Comparison of ENCODE assay signal across 21 mouse cellular contexts in the genomic region with DNA sequence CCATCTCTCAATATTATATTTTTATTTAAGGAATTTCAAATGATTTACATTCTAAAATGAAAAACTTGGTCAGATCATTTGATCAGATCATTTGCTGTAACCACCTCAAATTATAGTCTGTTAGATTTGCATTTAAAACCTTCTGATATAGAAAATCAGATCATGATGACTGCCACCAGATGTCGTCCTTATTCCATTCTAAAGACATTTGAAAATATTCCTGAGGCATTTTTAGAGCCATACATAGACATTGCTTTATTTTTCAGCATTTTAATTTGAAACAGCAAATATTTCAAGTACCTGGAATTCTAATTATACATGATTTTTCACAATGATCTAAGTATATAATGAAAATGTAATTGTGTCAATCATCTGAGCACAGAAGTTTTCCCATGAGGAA. TPM values are rescaled to one million over a fixed set of nuclear protein-coding genes. Genes with fewer than 3 reads are reported as not detected.
DNase-seq lines count a peak whose midpoint lies in the region; ATAC-seq and TF ChIP-seq lines count a peak whose summit lies in the region.
"Had no signal": no experiment of that assay in that cellular context is flagged by ENCODE, and none has a peak within 500 bp of the region (broad histone marks: within the 10 kb centered on the region; RNA-seq: fewer than 3 reads in every experiment).

No protein-coding gene starts in this region.

- no peaks in the 10 kb centered on the region for H3K36me3 ChIP-seq in kidney, postnatal 0 days (ENCODE audit: insufficient read depth, low read length)
- no peaks in the 10 kb centered on the region for H3K36me3 ChIP-seq in stomach, postnatal 0 days (ENCODE audit: control insufficient read depth, insufficient read depth, low read length)
- H3K36me3 ChIP-seq: heart, embryonic 15.5 days; neural tube, embryonic 13.5 days; stomach, embryonic 15.5 days had no signal

- H3K9ac ChIP-seq in kidney, postnatal 0 days (ENCODE audit: low read depth, low read length): no peak overlapping the region
- H3K9ac ChIP-seq in stomach, postnatal 0 days (ENCODE audit: low read length): no peak overlapping the region
- H3K9ac ChIP-seq: heart, embryonic 15.5 days; neural tube, embryonic 13.5 days; stomach, embryonic 15.5 days had no signal

- no peak for ATAC-seq in CD4-positive, CD25-positive, alpha-beta regulatory T cell, adult 4 months
- no peak for ATAC-seq in kidney, postnatal 0 days (replicated peaks; ENCODE audit: low FRiP score, low read depth)
- ATAC-seq in stomach, postnatal 0 days (ENCODE audit: low FRiP score, low TSS enrichment): no peak
- ATAC-seq: activated CD4-positive, CD25-positive, alpha-beta regulatory T cell, adult 4 months; hindbrain, embryonic 16.5 days; midbrain, embryonic 16.5 days had no signal

- no peak overlapping the region for H3K27ac ChIP-seq in kidney, postnatal 0 days
- no peak overlapping the region for H3K27ac ChIP-seq in stomach, postnatal 0 days (replicated peaks)
- H3K27ac ChIP-seq: heart, embryonic 15.5 days; macrophage; neural tube, embryonic 13.5 days; stomach, embryonic 15.5 days had no signal

- H3K4me1 ChIP-seq in kidney, postnatal 0 days (replicated peaks; ENCODE audit: insufficient read depth, low read length): no peaks in the 10 kb centered on the region
- no peaks in the 10 kb centered on the region for H3K4me1 ChIP-seq in stomach, postnatal 0 days (replicated peaks; ENCODE audit: control insufficient read depth, insufficient read depth)
- H3K4me1 ChIP-seq: heart, embryonic 15.5 days; neural tube, embryonic 13.5 days; stomach, embryonic 15.5 days had no signal

- H3K4me2 ChIP-seq in kidney, postnatal 0 days (ENCODE audit: low read length): no peak overlapping the region
- H3K4me2 ChIP-seq in stomach, postnatal 0 days (replicated peaks; ENCODE audit: low read depth): no peak overlapping the region
- H3K4me2 ChIP-seq: heart, embryonic 15.5 days; liver, embryonic 11.5 days; neural tube, embryonic 13.5 days; stomach, embryonic 15.5 days had no signal

- peak; percentile 56 for TF ChIP-seq CTCF in kidney, postnatal 0 days (IDR thresholded peaks at IDR 0.05; ENCODE audit: low read depth)
- peak; percentile 53 for TF ChIP-seq CTCF in stomach, postnatal 0 days (IDR thresholded peaks at IDR 0.05; ENCODE audit: low read depth)

- TF ChIP-seq EP300 in stomach, postnatal 0 days (optimal IDR thresholded peaks at IDR 0.05): no peak

- WGBS in kidney, postnatal 0 days: 38% methylated on average over 1 of the region's 1 CpGs
- 45% methylated on average over 1 of the region's 1 CpGs for WGBS in stomach, postnatal 0 days

- no peaks in the 10 kb centered on the region for H3K9me3 ChIP-seq in kidney, postnatal 0 days (replicated peaks; ENCODE audit: low read length)
- H3K9me3 ChIP-seq in stomach, postnatal 0 days (ENCODE audit: control insufficient read depth, low read length): no peaks in the 10 kb centered on the region
- H3K9me3 ChIP-seq: heart, embryonic 15.5 days; neural tube, embryonic 13.5 days; stomach, embryonic 15.5 days had no signal

- DNase-seq in CD4-positive, CD25-positive, alpha-beta regulatory T cell, adult 2 months (ENCODE audit: low read depth, low spot score): peak; percentile 27
- DNase-seq in kidney, postnatal 0 days (ENCODE audit: low spot score): peak; percentile 25
- DNase-seq in kidney, adult 8-10 months: no peak
- peak; percentile 12 for DNase-seq in lung, postnatal 36 days
- DNase-seq in lung, adult 18-20 months: no peak
- no peak for DNase-seq in stomach, postnatal 0 days (ENCODE audit: low spot score)
- no peak for DNase-seq in adrenal gland, postnatal 14 days
- DNase-seq: cerebellum, adult 9-11 months; kidney, postnatal 14 days; layer of hippocampus, postnatal 36 days; thymus, postnatal 36 days had no signal

- no peaks in the 10 kb centered on the region for H3K27me3 ChIP-seq in kidney, postnatal 0 days (ENCODE audit: insufficient read depth, low read length)
- no peaks in the 10 kb centered on the region for H3K27me3 ChIP-seq in stomach, postnatal 0 days (ENCODE audit: control insufficient read depth, insufficient read depth, low read length)
- H3K27me3 ChIP-seq: heart, embryonic 15.5 days; neural tube, embryonic 13.5 days; stomach, embryonic 15.5 days had no signal

- H3K4me3 ChIP-seq in kidney, postnatal 0 days (replicated peaks; ENCODE audit: low read depth, low read length): no peak overlapping the region
- H3K4me3 ChIP-seq in stomach, postnatal 0 days (ENCODE audit: low read depth, low read length): no peak overlapping the region
- H3K4me3 ChIP-seq: erythroblast, embryonic 14.5 days; heart, embryonic 15.5 days; neural tube, embryonic 13.5 days; stomach, embryonic 15.5 days had no signal

RNA-seq across cellular contexts. Expression of gene Ppp6c, which starts 52.0 kb away (rescaled TPM):
- polyA plus RNA-seq in CD4-positive, CD25-positive, alpha-beta regulatory T cell, adult 4 months (2017; shearing (Covaris generic)): 100 to 1,000 TPM in 1 of 2 experiments, 10 to 100 TPM in 1; 95.6 to 125 TPM
- polyA plus RNA-seq in kidney, postnatal 0 days (2015; fragmentation: Nextera tagmentation; extraction: Ambion mirVana): 76.8 and 81.1 TPM in 2 replicates
- 59.5 and 59.6 TPM in 2 replicates for polyA plus RNA-seq in stomach, postnatal 0 days (2015; fragmentation: Nextera tagmentation; extraction: Ambion mirVana)
- 81.0 and 81.2 TPM in 2 replicates for total RNA-seq in adrenal gland, postnatal 14 days (2021)

Comparison
In these comparisons a context has a peak if more than half of its experiments do, and no peak if none do; other contexts are left out.
1. DNase-seq: peak in CD4-positive, CD25-positive, alpha-beta regulatory T cell, adult 2 months (single experiment), kidney, postnatal 0 days (single experiment) and lung, postnatal 36 days (single experiment); none in kidney, adult 8-10 months (0 of 2), lung, adult 18-20 months (0 of 2), stomach, postnatal 0 days (single experiment) and adrenal gland, postnatal 14 days (single experiment).